Mouse (Mus musculus): Measurements from ENCODE around the gene Tusc1.

The Tusc1 gene

DNA sequence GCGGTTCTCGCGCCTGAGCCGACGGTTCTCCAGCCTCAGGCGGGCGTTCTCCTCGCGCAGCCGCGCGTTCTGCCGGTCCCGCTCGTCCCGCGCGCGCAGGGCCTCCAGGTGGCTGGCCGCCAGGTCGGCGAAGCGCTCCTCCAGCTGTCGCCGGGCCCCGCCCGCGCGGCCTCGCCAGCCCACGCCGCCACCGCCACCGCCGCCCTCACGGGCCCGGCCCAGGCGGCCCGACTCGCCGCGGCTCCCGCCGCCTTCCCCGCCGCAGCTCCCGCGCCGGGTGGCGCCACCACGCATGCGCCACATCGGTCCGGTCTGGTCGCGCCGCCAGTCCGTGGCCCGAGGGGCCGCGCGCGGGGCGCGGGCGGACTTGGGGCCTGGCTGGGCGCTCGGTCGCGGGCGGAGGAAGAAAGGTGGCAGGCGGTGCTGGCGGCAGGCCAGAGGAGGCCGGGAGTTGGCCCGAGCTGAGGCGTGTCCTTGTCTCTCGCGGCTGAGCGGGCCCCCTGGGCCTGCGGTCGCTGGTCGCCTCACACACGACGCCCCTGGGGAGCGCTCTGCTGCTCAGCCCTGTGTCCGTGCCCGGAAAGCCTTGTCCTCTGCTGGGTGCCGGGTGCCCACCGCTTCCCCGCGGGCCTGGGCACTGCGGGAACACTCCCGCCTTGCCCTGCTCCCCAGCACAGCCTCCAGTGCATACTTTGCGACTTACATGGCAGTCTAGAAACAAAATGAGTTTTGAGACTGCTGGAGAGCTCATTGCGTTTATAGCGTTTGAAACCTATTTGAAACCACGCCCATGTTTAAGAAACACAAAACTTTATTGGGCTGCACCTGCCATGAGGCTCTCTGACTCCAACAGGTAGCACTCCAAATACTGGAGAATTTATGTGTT is at the start of gene Tusc1:
TSS of gene Tusc1 (minus strand) at position 394 of the 886 bp plus-strand sequence.
- peak; percentile 58 for DNase-seq

DNA sequence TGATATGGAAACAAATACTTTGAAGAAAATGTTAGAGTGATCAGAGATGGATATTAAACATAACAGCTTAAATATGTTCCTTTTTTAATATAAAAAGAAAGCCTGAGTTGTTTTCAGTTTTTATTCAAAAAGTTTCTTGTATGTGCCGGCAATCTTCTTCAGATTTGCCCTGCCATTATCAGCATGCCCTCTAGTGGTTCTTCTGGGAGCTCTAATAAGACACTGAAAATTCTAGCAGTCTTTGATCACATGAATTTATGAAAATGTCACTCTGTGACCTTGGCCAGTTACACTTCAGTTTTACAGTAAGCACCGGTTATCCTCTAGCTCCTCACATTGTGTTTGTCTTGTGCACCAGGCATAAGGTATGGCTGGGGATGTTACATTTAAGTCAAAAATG is 17.6 kb upstream of the Tusc1 start:
- DNase-seq: no peak

DNA sequence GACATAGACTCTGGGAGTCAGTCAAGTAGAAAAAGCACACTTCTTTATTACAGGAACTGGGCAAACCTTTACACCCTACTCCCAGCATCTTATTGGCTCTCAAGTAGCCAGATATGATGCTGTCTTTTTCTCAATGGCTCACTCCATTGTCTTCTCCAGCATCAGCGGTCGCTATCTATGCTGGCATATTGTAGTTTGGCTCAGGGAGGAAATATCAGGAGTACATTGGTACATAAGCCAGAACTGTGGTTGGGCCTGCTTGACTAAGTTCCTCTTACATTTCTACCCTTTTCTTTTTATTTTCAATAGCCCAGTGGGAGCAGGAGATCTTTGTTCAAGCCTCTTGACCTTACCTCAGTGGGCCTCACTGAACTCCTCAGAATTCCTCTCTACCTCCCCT is 9.0 kb upstream of the Tusc1 start:
- DNase-seq: no peak

DNA sequence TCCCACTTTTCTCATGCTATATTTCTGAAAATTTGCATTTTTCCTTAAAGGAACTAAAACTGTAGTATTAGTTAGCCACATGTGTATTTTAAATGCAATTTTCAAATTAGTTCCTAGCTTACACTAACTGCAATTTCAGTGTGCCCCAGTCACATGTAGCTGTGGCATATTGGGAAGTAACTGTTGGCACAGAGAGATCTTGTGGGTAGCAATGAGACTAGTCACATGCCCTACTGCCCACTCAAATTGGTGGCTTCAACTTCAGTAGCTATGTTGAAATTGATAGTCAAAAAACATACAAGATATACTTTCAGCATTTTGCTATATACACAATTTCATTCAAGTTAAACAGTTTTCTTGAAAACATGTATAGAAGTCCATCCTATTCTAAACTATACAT is 6.3 kb upstream of the Tusc1 start:
- no peak for DNase-seq

DNA sequence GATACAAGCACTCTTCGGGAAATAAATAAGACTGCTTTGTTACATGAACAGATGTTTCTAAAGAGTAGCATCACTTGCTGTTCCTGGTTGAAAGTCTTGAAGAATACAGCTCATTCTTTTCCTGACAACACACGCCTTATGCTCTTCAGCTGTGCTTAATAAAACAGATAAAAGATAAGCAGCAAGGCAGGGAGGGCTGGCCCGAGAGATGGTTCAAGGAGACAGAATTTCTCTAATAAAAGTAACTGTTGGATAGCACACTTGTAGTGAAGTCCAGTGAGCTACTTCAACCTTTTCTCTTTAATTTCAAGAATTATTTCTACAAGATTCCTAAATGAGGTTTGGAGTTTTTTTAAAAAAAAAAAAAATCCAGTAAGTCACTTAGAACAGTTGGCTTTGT is 2.7 kb upstream of the Tusc1 start:
- no peak for DNase-seq

DNA sequence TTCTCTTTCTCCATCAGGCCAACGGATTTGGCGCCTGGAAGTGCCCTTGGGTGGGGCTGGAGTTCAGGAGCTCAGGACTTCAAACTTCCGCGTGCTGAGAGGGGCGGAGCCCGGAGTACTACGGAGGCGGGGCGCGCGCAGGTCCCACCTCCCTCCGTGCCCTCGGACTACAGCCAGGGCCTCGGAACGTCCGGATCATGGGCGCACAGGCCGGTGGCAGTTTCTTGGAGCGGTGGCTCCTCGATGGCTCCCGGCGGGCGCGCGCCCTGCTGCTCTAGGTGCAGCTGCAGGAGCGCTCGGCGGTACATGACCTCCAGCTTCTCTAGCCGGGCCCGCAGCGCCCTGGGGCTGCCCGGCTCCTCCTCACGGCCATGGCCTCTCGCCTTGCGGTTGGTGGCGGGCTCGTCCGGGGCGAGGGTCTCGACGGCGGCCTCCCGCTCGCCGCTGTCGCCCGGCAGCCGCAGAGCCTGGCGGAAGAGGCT is 634 bp downstream of the Tusc1 start:
- peak; percentile 84 for DNase-seq

DNA sequence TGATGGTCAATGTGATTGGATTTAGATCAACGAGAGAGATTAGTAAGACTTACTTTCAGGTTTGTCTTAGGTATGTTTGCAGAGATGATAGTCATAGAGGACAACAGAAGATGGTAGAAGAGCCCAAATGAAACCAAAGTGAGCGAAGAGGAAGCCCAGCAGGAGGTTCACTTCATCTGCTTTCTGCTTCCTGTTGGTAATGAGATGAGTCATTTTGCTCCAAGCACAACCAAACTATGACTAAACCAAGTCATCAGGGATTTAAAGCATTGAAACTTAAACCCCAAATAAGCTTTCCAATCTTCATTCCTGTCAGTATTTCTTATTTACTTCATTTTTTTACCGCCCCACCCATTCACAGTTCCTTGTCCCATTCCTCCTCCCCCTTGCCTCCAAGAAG is 27.8 kb downstream of the Tusc1 start:
- no peak for DNase-seq

DNA sequence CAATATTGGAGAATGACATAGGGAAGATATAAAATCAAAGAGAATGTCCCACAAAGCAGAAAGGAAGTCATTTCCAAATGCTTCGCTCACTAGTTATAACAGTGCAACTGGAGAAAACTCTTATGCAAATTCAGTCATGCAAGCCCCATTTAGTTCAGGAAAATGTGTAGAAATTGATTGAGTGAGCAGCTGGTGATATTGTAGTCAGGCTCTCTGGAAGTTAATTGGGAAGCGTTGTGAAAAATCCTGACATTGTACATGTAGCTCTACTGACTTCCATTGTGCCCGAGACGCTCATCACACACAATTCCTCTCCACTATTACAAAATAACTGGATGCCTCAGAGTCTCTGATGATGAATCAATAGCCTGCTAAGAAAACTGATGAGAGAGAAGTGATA is 49.2 kb downstream of the Tusc1 start:
- no peak for DNase-seq

Data from thymus, postnatal 25 days (tissue).